Mouse (Mus musculus): Measurements from ENCODE around the gene Dhps. TPM values are rescaled to one million over a fixed set of nuclear protein-coding genes. Genes with fewer than 3 reads are reported as not detected.
"Not testable (repeated sequence)": the region's sequence is repeated elsewhere in the genome, so short reads cannot be mapped to it uniquely, and the experiment has no call there.

Dhps gene
- total RNA-seq, 2 experiments from 2014 or later, result 3.2 to 12.3 TPM

GRCm38 (mm10) chr8:85057367-85057766 is 14.2 kb upstream of the Dhps start:
- no peak for ATAC-seq (replicated peaks; ENCODE audit: low FRiP score, poor library complexity, severe bottlenecking)

DNA sequence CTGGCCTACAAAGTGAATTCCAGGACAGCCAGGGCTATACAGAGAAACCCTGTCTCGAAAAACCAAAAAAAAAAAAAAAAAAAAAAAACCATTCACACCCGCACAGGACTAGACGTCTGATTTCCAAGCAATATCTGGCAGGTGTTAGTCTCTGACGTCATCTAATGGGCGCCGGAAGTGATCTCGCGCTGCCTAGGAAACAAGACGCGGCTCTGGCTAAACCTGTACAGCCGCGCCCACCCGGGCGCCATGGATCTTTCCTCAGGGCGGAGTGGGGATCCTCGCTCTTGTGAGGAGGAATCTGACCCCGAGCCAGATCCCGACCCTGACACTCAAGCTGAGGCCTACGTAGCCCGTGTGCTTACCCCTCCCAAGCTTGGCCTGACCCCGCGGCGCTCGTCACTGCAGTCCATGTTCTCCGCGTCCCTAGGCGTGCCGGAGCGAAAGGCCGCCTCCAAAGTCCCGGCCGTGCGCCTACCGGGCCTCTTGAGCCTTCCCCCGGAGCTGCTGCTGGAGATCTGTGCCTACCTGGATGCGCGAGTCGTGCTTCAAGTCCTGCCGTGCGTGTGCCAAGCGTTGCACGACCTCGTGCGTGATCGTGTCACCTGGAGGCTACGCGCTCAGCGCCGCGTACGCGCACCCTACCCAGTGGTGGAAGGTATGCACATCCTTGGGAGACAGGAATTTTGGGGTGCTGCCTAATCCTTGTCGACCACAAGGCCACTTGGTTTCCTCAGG is 11.5 kb upstream of the Dhps start, which contains the start of gene Fbxw9:
Gene Fbxw9, plus strand, starts transcription at position 177 of the 738 bp plus-strand sequence.
- ATAC-seq (replicated peaks; ENCODE audit: low FRiP score, poor library complexity, severe bottlenecking), result peak; percentile 90

DNA sequence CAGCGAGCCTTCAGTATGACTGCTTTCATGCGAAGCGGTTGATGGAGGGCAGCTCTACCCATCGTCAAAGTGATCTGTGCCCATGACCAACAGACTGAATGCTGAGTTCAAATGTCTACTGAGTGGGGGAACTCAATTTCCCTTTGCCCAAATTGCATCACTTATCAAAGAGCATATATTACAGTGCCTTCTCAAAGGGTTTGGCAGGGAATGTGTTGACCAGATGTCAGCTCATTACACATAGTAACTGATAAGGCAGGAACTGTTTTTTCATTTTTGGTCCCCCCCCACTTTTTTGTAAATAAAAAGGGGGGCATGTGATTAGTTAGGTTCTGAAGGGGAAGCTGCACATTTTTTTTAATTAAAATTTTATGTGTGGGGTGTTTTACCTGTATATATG is 9.0 kb upstream of the Dhps start:
- ATAC-seq (replicated peaks; ENCODE audit: low FRiP score, poor library complexity, severe bottlenecking), result no peak

DNA sequence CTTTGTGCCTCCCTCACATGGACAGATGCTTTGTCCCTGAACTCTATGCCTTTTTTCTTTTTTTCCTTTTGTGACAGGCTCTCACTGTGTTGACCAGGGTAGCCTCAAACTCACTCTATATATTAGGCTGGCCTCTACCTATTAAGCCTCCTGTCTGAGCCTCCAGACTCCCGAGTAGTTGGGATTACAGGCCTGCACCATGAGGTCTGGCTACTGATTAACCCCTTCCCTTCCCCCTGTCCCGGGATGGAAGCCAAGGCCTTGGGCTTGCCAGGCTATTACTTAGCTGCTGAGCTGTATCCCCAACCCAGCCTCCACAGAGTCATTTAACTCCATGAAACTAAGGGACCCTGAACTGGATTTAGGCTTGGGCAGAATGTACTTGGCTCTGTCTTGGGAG is 6.3 kb upstream of the Dhps start:
- ATAC-seq (replicated peaks; ENCODE audit: low FRiP score, poor library complexity, severe bottlenecking), result no peak

GRCm38 (mm10) chr8:85067155-85067554 is 4.4 kb upstream of the Dhps start:
- ATAC-seq (replicated peaks; ENCODE audit: low FRiP score, poor library complexity, severe bottlenecking), result no peak

GRCm38 (mm10) chr8:85067982-85068381 is 3.6 kb upstream of the Dhps start, which contains the start of gene Gm5741:
Gene Gm5741, minus strand, starts transcription at chr8:85067982.
- ATAC-seq (replicated peaks; ENCODE audit: low FRiP score, poor library complexity, severe bottlenecking), result no peak

DNA sequence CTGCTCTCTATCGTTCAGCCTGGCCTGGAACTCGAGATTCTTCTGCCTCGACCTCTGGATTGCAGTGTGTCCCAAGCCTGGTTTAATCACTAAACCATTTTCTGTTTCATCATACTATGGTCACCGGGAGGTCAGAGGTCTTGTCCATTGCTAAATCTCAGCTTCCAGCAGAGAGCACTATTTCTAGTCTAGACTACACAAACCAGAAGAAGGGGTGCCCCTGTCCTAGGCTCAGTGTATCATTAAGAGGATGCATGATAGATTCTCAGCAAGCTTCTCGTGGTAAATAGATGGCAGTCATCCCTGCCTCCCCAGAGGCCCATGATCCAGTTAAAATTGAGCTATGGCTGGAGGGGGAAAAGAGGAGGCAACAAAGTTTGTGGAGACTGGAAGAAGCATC is 516 bp upstream of the Dhps start:
- ATAC-seq (replicated peaks; ENCODE audit: low FRiP score, poor library complexity, severe bottlenecking), result no peak

DNA sequence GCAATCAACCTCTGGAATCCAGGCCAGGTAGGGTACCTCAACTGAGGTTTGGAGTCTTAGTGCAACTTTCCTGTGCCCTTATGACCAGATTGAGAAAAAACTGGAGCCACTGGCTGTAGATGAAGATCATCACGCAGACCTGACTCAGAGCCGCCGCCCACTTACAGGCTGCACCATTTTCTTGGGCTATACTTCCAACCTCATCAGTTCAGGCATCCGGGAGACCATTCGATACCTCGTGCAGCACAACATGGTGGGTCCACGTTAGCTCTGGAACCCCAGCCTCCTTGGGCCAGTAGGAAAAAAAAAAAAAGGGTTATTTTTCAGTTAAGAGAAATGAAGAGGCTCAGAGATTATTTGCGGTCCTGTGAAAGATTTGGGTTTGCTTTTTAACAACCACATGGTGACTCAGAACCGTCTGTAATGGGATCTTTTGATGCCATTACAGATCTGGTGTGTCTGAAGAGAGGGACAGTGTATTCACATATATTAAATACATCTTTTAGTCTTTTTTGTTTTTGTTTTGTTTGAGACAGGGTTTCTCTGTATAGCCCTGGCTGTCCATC is 890 bp downstream of the Dhps start:
- no peak for ATAC-seq (replicated peaks; ENCODE audit: low FRiP score, poor library complexity, severe bottlenecking)

GRCm38 (mm10) chr8:85073041-85073612 is 1.6 kb downstream of the Dhps start:
- no peak for ATAC-seq (replicated peaks; ENCODE audit: low FRiP score, poor library complexity, severe bottlenecking)

GRCm38 (mm10) chr8:85074167-85074566 is 2.6 kb downstream of the Dhps start:
- no peak for ATAC-seq (replicated peaks; ENCODE audit: low FRiP score, poor library complexity, severe bottlenecking)

DNA sequence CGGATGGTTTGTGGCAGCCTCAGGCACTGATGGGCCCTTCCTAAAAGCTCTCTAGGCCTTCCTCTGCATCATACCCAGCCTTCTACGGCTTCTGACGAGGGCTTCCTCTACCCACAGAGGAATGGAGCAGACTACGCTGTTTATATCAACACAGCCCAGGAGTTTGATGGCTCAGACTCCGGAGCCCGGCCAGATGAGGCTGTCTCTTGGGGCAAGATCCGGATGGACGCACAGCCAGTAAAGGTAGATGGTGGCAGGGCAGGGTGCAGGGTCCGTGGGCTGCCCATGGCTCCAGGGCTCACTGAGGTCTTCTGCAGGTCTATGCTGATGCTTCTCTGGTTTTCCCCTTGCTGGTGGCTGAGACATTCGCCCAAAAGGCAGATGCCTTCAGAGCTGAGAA is 3.1 kb downstream of the Dhps start:
- ATAC-seq (replicated peaks; ENCODE audit: low FRiP score, poor library complexity, severe bottlenecking), result no peak

DNA sequence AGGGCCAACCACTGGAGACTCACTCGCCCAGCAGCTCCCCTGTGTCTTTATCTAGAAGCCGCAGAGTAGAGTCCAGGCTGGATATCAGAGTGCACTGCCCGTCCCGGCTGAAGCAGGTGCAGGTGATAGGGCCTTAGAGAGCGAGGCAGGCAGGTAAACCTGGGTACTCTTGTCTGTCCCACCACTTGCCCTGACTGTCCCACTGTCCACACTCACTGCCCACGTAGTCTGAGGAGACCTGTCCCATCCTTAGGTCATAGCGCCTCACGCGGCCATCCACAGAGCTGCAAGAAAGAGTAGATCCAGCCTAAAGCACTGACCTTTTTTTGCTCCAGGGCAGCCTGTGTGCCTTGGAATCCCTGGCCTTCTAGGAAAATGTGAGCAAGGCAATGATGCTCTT is 4.4 kb downstream of the Dhps start:
- peak; percentile 55 for ATAC-seq (replicated peaks; ENCODE audit: low FRiP score, poor library complexity, severe bottlenecking)

DNA sequence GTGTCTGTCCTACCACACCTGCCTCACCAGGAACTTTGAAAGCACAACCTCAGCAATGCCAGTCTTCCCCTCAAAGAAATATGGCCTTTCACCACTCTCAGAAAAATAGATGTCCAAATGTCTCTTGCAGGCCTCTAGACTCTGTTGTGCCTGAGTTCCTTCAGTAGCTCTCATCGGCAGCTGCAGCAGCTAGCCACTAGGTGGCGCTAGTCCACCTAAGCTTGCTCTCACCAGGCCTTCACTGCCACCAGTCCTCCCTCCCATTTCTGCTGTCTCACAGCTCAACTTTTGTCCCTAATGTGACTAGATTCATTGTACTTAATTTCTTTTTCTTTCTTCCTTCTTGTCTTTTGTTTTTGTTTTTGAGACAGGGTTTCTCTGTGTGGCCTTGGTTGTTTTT is 5.4 kb downstream of the Dhps start:
- peak; percentile 68 for ATAC-seq (replicated peaks; ENCODE audit: low FRiP score, poor library complexity, severe bottlenecking)

- ATAC-seq (replicated peaks; ENCODE audit: low FRiP score, poor library complexity, severe bottlenecking), result peak; percentile 24
Measured at GRCm38 (mm10) chr8:85080214-85080531, 8.6 kb downstream of the Dhps start.

GRCm38 (mm10) chr8:85080532-85081215 is 9.1 kb downstream of the Dhps start, which contains the start of gene Wdr83os:
Gene Wdr83os, plus strand, starts transcription at chr8:85080740.
- 0 out of 2 replicates have a peak, but pooled peaks have one; percentile 35 for ATAC-seq (replicated peaks; ENCODE audit: low FRiP score, poor library complexity, severe bottlenecking)

DNA sequence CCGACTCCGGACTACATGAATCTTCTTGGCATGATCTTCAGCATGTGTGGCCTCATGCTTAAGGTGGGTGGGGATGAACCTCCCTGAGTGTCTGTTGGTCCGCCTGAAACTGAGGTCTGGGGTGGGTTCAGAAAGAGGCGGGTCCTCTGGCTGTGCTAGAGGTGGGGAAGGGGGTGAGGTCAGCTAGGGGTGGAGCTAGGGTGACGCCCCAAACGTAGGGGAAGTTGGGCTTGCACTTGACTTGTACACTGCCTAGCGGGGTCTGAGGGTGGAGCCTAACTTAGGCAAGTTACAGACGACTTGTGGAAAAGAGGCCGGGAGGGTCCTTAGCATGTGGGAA is 9.6 kb downstream of the Dhps start, which contains the start of gene Wdr83:
Gene Wdr83, minus strand, starts transcription at position 91 of the 340 bp plus-strand sequence.
- ATAC-seq (replicated peaks; ENCODE audit: low FRiP score, poor library complexity, severe bottlenecking), result peak; percentile 18; the same call in 1 of the 2 replicates

DNA sequence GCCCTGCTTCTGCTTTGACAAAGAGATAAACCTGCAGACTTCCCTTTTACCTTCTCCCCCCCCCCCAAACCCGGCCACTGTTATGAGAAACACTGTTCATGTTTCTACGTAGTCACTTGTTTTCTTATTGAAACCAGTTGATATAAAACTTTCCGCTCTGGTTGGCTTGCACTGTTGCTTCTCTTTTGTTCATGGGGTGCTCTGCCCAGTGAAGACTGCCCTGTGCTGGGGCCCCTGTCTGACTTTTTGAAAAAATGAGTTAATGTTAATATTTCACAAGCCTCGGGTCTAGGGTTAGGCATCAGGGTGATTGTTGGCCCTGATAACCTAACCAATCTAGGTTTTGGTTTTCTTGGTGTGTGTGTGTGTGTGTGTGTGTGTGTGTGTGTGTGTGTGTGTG is 10.6 kb downstream of the Dhps start:
- ATAC-seq (replicated peaks; ENCODE audit: low FRiP score, poor library complexity, severe bottlenecking), result not testable (repeated sequence)

DNA sequence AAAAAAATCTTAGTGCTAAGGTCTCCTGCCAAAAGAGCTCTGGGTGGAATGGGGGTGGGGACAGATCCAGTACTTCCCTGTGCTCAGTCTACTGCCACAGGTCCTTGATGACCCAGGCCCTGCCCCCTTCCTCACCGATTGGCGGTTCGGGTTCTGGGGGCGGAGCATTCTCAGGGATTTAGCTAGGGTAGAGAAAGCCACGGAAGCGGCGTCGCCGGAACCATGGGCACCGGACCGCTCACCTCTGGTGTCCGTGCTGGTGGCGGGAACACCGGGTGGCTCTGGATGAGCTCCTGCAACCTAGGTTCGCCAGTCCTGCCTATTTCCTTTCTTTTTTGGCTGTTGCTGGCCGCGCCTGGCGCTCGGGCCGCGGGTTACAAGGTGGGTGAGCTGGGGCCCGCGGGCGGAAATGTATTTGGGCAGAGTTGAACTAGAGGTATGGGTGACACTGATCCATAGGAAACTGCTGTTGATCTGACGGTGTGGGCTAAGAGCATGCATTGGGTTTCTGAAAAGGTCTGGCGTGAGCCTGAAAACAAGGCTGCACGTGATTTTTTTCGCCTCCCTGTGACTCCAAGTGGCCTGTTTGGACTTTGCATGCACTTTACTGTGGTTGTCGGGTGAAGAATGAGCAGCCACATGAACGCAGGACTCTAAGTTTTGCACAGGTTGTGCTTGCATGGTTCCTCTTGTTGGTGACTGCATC is 11.7 kb downstream of the Dhps start, which contains the start of gene Man2b1:
Gene Man2b1, plus strand, starts transcription at position 163 of the 706 bp plus-strand sequence.
- ATAC-seq (replicated peaks; ENCODE audit: low FRiP score, poor library complexity, severe bottlenecking), result peak; percentile 80

GRCm38 (mm10) chr8:85084633-85085032 is 13.1 kb downstream of the Dhps start:
- no peak for ATAC-seq (replicated peaks; ENCODE audit: low FRiP score, poor library complexity, severe bottlenecking)

- ATAC-seq (replicated peaks; ENCODE audit: low FRiP score, poor library complexity, severe bottlenecking), result no peak
Measured at GRCm38 (mm10) chr8:85086238-85086637, 14.7 kb downstream of the Dhps start.

All from erythroblast, adult 5-6 weeks (primary cell).